Mouse (Mus musculus): Measurements from ENCODE around the gene Degs2. TPM values are rescaled to one million over a fixed set of nuclear protein-coding genes. Genes with fewer than 3 reads are reported as not detected.
"Not testable (repeated sequence)": the region's sequence is repeated elsewhere in the genome, so short reads cannot be mapped to it uniquely, and the experiment has no call there.

Degs2 gene
- under 1 TPM; 0.19 to 0.20 TPM for total RNA-seq (2021)
- long read RNA-seq, experiment 1: 0 reads
- long read RNA-seq, experiment 2, partial matches to known transcripts: 0 of 1 reads
- long read RNA-seq, experiment 2, other reads (novel, unspliced or antisense): 0 of 1 reads

DNA sequence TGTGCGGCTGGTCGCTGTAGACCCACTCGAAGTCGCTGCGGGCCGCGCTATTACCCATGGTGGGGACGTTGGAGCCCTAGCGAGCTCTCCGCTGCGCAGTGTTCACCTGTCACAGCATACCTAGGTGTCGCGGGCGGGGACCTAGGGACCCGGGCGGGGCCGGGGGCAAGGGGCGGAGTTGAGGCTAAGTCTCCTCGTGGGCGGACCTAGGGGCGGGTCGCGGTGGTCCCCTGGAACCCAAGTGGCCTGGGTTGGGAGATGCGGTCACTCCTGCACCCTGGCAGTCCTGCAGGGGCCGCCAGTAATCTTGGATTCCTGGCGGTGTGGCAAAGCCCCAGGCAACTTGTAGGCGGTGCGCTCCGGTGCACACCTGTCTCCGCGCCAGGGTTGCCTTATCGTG, at the start of gene Degs2:
Degs2 (minus strand) TSS at position 131 of the 400 bp plus-strand sequence.
- no peak for DNase-seq

DNA sequence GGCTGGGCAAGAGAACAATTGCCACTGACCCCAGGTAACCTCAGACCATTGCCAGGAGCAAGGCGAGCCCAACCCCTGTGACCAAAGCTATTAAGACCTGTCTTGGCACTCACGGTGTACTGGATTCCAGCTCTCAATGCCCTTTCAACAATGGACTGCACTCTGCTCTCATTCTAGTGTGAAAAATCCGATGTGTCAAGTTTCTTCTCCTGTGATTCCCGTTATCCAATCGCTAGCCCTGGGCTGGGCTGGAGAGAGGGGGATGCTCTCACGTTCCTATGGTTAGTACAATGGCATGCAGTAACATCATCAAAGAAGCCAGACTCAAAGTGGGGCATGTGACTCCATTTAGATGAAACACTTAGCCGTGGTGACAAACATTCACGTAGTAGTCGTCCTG, 49.7 kb upstream of the Degs2 start:
- no peak for DNase-seq

GRCm38 (mm10) chr12:108750226-108750625, 48.1 kb upstream of the Degs2 start:
- DNase-seq: no peak

GRCm38 (mm10) chr12:108749454-108749853, 47.3 kb upstream of the Degs2 start:
- no peak for DNase-seq

- DNase-seq: no peak
Observed at GRCm38 (mm10) chr12:108749019-108749418, 46.9 kb upstream of the Degs2 start.

DNA sequence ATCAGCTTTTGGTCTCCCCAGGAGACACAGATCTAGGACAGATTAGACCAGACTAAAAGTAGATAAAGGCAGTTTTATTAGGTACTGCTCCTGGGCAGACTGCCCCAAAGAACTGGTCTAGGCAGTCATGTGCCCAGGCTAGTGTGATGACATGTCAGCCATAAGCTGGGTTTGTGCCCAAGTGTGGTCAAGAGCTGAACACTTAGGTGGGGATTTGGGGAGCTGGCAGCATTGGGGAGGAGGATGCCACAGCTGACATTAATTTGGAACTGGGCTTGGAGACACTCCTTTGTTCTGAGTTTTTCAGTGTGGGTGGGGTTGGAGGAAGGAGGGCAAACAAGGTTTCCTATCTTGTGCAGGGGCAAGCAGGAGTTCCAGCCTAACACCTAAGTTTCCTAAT, 43.9 kb upstream of the Degs2 start:
- DNase-seq: no peak

DNA sequence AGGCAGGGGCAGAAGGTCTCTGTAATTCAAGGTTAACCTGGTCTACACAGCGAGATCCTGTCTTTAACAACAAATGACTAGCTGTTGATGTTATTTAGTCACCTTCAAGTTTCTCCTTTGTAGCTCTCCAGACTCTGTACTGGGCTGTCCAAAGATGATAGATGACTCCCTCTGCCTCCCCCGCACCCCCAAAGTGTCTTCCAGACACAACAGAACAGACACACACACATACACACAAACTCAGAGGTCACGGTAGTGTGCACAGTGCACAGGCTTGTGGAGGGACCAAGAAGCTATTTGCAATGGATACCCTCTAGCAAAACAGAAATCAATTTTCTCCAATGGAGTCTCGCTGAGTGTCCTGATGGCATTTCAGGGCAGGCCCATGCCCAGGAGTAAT, 40.1 kb upstream of the Degs2 start:
- DNase-seq: no peak

GRCm38 (mm10) chr12:108741472-108741871, 39.4 kb upstream of the Degs2 start:
- no peak for DNase-seq

- no peak for DNase-seq
Observed at GRCm38 (mm10) chr12:108738745-108739144, 36.6 kb upstream of the Degs2 start.

DNA sequence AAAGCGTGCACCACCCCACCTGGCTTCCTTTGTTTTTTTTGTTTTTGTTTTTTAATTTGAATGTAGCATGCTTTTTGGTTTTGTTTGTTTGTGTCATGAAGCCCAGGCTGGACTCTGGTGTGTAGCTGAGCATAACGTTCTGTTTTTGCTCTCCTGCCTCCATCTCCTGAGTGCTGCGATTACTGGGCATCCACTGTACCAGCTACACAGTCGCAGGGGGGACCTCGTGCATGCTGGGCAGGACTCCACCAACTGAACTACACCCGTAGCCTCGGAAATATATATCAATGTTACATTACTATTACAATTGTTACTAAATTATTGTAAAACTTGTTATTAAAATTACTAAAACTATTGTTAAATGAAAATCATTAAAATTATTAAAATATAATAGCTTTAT, 35.7 kb upstream of the Degs2 start:
- DNase-seq: no peak

- no peak for DNase-seq
Observed at GRCm38 (mm10) chr12:108734386-108734785, 32.3 kb upstream of the Degs2 start.

DNA sequence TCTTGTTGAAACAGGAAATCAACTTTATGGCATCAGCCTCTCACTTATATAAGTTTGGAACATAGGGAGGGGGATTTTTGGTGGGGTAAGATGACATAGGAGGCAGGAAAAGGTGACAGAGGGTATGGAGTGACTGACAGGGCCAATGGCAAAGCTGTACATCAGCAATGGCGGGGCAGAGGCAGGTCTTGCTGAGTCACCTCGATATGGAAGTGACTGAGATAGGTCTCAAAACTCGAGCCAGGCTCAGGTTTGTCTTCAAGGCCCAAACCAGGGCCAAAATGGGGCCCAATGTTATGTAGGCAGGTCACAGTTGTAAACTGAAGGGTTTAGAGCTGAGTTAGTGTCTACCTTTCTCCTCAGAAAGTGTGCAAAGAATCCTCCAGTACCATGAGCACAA, 21.7 kb upstream of the Degs2 start:
- DNase-seq: no peak

DNA sequence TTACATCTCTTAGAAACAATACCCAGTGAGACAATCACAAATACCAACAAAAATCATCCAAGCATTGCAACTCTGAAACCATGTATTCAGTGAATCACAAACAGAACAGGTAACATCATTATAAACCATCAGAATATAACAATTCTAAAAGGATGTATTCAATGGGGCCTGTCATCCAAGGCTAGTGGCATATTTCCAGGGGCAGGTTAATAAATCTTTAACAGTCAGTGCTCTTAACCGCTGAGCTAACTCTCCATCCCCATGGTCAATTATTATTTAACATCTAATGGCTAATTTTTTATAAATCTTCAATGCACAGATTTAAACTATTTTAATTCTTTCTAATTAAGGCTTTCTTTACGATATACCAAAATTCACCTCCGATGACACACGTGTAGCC, 20.3 kb upstream of the Degs2 start:
- DNase-seq: no peak

- DNase-seq: no peak
Observed at GRCm38 (mm10) chr12:108718485-108718884, 16.4 kb upstream of the Degs2 start.

DNA sequence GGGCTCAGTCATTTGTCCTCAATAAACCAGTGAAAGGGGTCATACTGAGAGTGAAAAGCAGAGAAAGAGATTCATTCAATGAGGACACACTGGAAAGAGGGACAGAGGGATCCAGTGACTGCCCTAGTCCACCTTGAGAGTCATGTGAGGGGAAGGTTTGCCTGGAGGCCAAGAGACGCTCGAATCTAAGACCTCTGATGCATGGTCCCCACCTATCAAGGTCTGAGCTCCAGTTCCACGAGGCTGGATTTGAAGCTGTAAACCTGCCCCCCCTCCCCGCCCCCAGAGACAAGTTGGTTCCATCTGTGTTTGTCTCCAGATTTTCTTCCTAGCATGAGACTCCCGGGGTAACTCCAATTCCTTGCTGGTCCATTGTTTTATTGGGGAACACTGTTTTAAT, 13.7 kb upstream of the Degs2 start:
- DNase-seq: no peak

GRCm38 (mm10) chr12:108713972-108714371, 11.9 kb upstream of the Degs2 start:
- DNase-seq: not testable (repeated sequence)

- DNase-seq: no peak
Observed at GRCm38 (mm10) chr12:108712481-108712880, 10.4 kb upstream of the Degs2 start.

DNA sequence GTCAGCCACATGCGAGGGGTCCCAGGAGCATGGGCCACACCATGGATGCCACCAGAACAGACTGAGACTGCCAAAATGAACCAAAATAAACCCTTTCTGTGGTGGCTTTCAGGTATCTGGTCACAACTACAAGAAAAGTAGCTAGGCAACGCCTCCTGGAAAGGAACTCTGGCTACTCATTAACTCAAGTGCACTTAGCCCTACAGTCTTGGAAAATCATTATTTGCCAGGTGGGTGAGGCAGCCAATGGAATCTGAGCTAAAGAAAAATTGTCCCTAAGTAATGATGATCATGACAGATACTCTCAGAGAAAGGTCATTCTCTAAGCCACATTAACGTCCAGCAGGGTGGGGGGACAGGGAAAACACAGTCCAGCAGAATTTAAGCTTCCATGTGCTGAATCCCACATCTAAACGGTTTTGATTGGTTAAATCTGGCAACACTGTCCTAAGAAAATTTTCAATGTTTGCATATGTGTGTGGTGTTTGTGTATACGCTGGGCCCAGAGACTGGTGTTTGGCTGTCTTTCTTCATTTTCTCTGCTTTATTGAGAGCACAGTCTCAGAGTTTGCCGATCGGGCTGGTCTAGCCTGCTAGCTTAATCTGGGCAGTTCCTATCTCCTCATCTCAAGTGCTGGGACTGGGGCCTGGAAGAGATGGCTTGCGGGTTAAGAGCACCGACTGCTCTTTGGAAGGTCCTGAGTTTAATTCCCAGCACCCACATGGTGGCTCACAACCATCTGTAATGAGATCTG, 8.9 kb upstream of the Degs2 start:
- DNase-seq: no peak

- no peak for DNase-seq
Observed at GRCm38 (mm10) chr12:108709964-108710765, 8.1 kb upstream of the Degs2 start.

DNA sequence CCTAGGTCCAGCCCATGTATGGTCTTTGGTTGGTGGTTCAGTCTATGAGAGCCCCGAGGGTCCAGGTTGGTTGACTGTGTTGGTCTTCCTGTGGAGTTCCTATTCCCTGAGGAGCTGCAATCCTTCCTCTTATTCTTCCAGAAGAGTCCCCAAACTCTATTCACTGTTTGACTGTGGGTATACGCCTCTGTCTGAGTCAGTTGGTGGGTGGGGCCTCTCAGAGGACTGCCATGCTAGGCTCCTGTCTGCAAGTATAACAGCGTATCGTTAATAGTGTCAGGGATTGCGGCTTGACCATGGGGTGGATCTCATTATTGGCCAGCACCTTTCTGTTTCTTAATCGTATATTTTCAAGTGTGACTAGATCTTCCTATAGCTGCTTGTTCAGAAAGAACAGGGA, 7.3 kb upstream of the Degs2 start:
- DNase-seq: no peak

DNA sequence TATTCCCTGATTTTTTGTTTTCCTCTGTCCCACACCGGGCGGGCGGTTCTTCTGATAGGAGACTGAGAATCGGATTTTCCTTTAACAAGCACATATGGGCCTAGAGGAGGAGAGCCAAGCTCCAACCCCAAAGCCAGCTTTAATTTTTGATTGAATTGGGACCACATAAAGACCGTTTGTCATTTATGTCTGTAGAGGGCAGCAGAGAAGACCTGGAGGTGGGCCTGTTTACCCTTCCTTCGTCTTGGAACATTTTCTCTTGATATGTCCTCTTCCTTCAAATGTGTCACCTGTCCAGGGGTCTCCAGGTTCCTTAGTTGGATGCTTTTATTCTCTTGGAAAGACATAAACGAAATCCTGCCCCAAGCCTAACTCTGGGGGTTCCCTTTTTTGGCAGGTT, 4.0 kb upstream of the Degs2 start:
- DNase-seq: no peak

GRCm38 (mm10) chr12:108705486-108705885, 3.4 kb upstream of the Degs2 start:
- DNase-seq: no peak

- no peak for DNase-seq
Observed at GRCm38 (mm10) chr12:108701221-108701620, 894 bp downstream of the Degs2 start.

DNA sequence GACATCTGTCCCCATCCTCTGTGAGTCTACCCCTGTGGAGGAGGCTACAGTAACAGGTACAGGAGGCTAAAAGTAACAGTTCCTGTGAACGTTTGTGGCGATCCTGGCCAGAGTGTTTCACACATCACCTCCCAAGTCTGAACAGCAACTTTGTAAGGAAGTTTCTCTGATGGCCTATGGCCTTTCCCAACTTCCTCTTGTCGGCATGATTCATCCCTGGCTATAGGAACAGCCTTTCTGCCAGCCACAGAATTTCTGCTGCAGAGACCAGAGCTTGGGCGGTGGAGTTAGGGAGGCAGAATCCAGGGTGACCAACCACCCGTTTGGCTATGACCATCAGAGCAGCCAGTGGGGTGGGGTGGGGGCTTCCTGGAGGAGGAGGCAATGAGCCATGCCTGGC, 2.1 kb downstream of the Degs2 start:
- DNase-seq: no peak
